Mouse (Mus musculus) embryonic stem cell, embryonic (primary cell): ENCODE data around the gene Chrna1.

ENCODE experiments used
- CTCF ChIA-PET, 4 experiments: fragments of 300-600 bp in 2 of 4; fragments of 350-600 bp in 2 of 4; sonication (Branson Sonifier 250); formaldehyde crosslinking; loops; one replicate each; lab custom pipeline; 2022; ENCODE audit warnings: inconsistent platforms in 2 of 4; lab: Charles Lee
- POLR2A ChIA-PET, 4 experiments: fragments of 300-600 bp in 2 of 4; fragments of 350-600 bp in 2 of 4; sonication (Branson Sonifier 250); formaldehyde crosslinking; loops; one replicate each; lab custom pipeline; 2022; ENCODE audit warnings: antibody characterized with exemption in 4 of 4, inconsistent platforms in 1 of 4; lab: Charles Lee

Gene Chrna1

GRCm38 (mm10) chr2:73597772-73598171 lies 17.6 kb upstream of the Chrna1 start:
- POLR2A ChIA-PET = interaction anchor here in 3 of 4 experiments (0.6 to 4.6 kb wide), 20 partner anchors 8 to 204 kb away, joined by 3 to 20 read pairs (median 4); partner anchors contain the start of gene Chn1 (in 1 of the 3)

GRCm38 (mm10) chr2:73596786-73597185 lies 16.6 kb upstream of the Chrna1 start:
- CTCF ChIA-PET = interaction anchor here in 2 of 4 experiments (0.7 to 2.1 kb wide), 5 partner anchors 12 to 30 kb away, joined by 3 to 6 read pairs (median 4); no protein-coding TSS in a partner anchor
- POLR2A ChIA-PET = interaction anchor here in 2 of 4 experiments (0.6 to 4.6 kb wide), 21 partner anchors 9 to 296 kb away, joined by 3 to 20 read pairs (median 4); partner anchors contain the start of gene Gpr155 (in 1 of the 2)

More at GRCm38 (mm10) chr2:73597772-73598171, 17.6 kb upstream of the Chrna1 start:
- CTCF ChIA-PET = interaction anchor here in 3 of 4 experiments (1.0 to 2.1 kb wide), 4 partner anchors 13 to 47 kb away, joined by 3 to 6 read pairs (median 3); no protein-coding TSS in a partner anchor

- ChIA-PET CTCF (interaction anchor here in 3 of 4 experiments (0.6 to 2.1 kb wide), 7 partner anchors 11 to 171 kb away, joined by 3 to 6 read pairs (median 4); no protein-coding TSS in a partner anchor), POLR2A (interaction anchor here in 2 of 4 experiments (0.6 to 4.6 kb wide), 13 partner anchors 10 to 297 kb away, joined by 3 to 20 read pairs (median 5); partner anchors contain the start of gene Gpr155 (in 1 of the 2))
Measured at GRCm38 (mm10) chr2:73596326-73596725, 16.2 kb upstream of the Chrna1 start.

GRCm38 (mm10) chr2:73593101-73593439 lies 12.9 kb upstream of the Chrna1 start:
- ChIA-PET POLR2A (interaction anchor here in 1 of 4 experiments (1.0 to 1.1 kb wide), 2 partner anchors 11 to 206 kb away, joined by 3 read pairs; no protein-coding TSS in a partner anchor), CTCF (no interaction called here)

GRCm38 (mm10) chr2:73592231-73593100 lies 12.3 kb upstream of the Chrna1 start:
- POLR2A ChIA-PET = interaction anchor here in 1 of 4 experiments (1.1 kb wide), 1 partner anchor 12 kb away, joined by 3 read pairs; no protein-coding TSS in a partner anchor
- CTCF ChIA-PET = no interaction called here

- CTCF ChIA-PET = interaction anchor here in 1 of 4 experiments (0.5 kb wide), 1 partner anchor 30 kb away, joined by 3 read pairs; no protein-coding TSS in a partner anchor
- POLR2A ChIA-PET = interaction anchor here in 2 of 4 experiments (0.7 to 1.8 kb wide), 5 partner anchors 14 to 203 kb away, joined by 3 to 7 read pairs (median 3); no protein-coding TSS in a partner anchor
Measured at GRCm38 (mm10) chr2:73591246-73591645, 11.1 kb upstream of the Chrna1 start.

- CTCF ChIA-PET = interaction anchor here in 1 of 4 experiments (1.1 to 1.2 kb wide), 2 partner anchors 23 to 40 kb away, joined by 3 to 4 read pairs; no protein-coding TSS in a partner anchor
- POLR2A ChIA-PET = interaction anchor here in 2 of 4 experiments (1.1 to 1.8 kb wide), 4 partner anchors 15 to 204 kb away, joined by 3 to 7 read pairs (median 4); no protein-coding TSS in a partner anchor
Measured at GRCm38 (mm10) chr2:73590106-73590505, 10.0 kb upstream of the Chrna1 start.

- POLR2A ChIA-PET = interaction anchor here in 1 of 4 experiments (0.6 kb wide), 1 partner anchor 124 kb away, joined by 4 read pairs; no protein-coding TSS in a partner anchor
Measured at GRCm38 (mm10) chr2:73588951-73589350, 8.8 kb upstream of the Chrna1 start.

GRCm38 (mm10) chr2:73587109-73587506 lies 7.0 kb upstream of the Chrna1 start:
- POLR2A ChIA-PET = interaction anchor here in 2 of 4 experiments (0.6 to 3.2 kb wide), 4 partner anchors 10 to 29 kb away, joined by 3 to 19 read pairs (median 4); no protein-coding TSS in a partner anchor
- CTCF ChIA-PET = no interaction called here

More at GRCm38 (mm10) chr2:73588951-73589350, 8.8 kb upstream of the Chrna1 start:
- CTCF ChIA-PET = no interaction called here

- ChIA-PET POLR2A (interaction anchor here in 2 of 4 experiments (0.6 to 3.2 kb wide), 6 partner anchors 10 to 189 kb away, joined by 3 to 19 read pairs (median 4); no protein-coding TSS in a partner anchor), CTCF (interaction anchor here in 1 of 4 experiments (0.5 kb wide), 1 partner anchor 318 kb away, joined by 4 read pairs; no protein-coding TSS in a partner anchor)
Measured at GRCm38 (mm10) chr2:73586392-73587108, 6.4 kb upstream of the Chrna1 start.

- CTCF ChIA-PET = interaction anchor here (0.5 to 2.4 kb wide), 34 partner anchors 9 to 1228 kb away, joined by 3 to 16 read pairs (median 4); no protein-coding TSS in a partner anchor
- POLR2A ChIA-PET = interaction anchor here in 3 of 4 experiments (0.7 to 3.2 kb wide), 12 partner anchors 8 to 239 kb away, joined by 3 to 19 read pairs (median 4); no protein-coding TSS in a partner anchor
Measured at GRCm38 (mm10) chr2:73585347-73585831, 5.3 kb upstream of the Chrna1 start.

- CTCF ChIA-PET = interaction anchor here (0.5 to 2.4 kb wide), 44 partner anchors 8 to 1554 kb away, joined by 3 to 16 read pairs (median 4); no protein-coding TSS in a partner anchor
- POLR2A ChIA-PET = interaction anchor here in 3 of 4 experiments (0.6 to 3.2 kb wide), 14 partner anchors 9 to 1294 kb away, joined by 3 to 19 read pairs (median 4); no protein-coding TSS in a partner anchor
Measured at GRCm38 (mm10) chr2:73584645-73585346, 4.7 kb upstream of the Chrna1 start.

GRCm38 (mm10) chr2:73580720-73581119 lies 582 bp upstream of the Chrna1 start:
- ChIA-PET POLR2A (no interaction called here), CTCF (interaction anchor here in 2 of 4 experiments (1.2 to 1.7 kb wide), 2 partner anchors 14 to 287 kb away, joined by 3 to 7 read pairs; no protein-coding TSS in a partner anchor)

GRCm38 (mm10) chr2:73579168-73579567 lies 970 bp downstream of the Chrna1 start:
- ChIA-PET CTCF (interaction anchor here in 3 of 4 experiments (0.6 to 1.7 kb wide), 4 partner anchors 12 to 289 kb away, joined by 3 to 7 read pairs (median 3); no protein-coding TSS in a partner anchor), POLR2A (interaction anchor here in 1 of 4 experiments (1.3 kb wide), 1 partner anchor 18 kb away, joined by 4 read pairs; no protein-coding TSS in a partner anchor)

- ChIA-PET POLR2A (interaction anchor here in 1 of 4 experiments (0.9 kb wide), 1 partner anchor 14 kb away, joined by 3 read pairs; no protein-coding TSS in a partner anchor), CTCF (interaction anchor here in 1 of 4 experiments (0.7 to 1.5 kb wide), 2 partner anchors 11 to 1897 kb away, joined by 4 read pairs; no protein-coding TSS in a partner anchor)
Measured at GRCm38 (mm10) chr2:73574418-73574817, 5.7 kb downstream of the Chrna1 start.

- ChIA-PET POLR2A (interaction anchor here in 1 of 4 experiments (1.0 to 4.1 kb wide), 5 partner anchors 12 to 209 kb away, joined by 3 to 36 read pairs (median 3); no protein-coding TSS in a partner anchor), CTCF (interaction anchor here in 3 of 4 experiments (0.9 to 1.6 kb wide), 3 partner anchors 11 to 22 kb away, joined by 3 to 16 read pairs (median 4); no protein-coding TSS in a partner anchor)
Measured at GRCm38 (mm10) chr2:73573556-73573955, 6.6 kb downstream of the Chrna1 start.
